Mouse (Mus musculus): ENCODE results near the gene Dscam.

GRCm38 (mm10) chr16:96556621-96557020 is 613.9 kb downstream of the Dscam start:
- TF ChIP-seq POLR2A (IDR thresholded peaks at IDR 0.05; ENCODE audit: borderline replicate concordance, control insufficient read depth, low read depth, low read length) (no peak), CTCF (IDR thresholded peaks at IDR 0.05; ENCODE audit: control insufficient read depth, insufficient read depth, low read length) (no peak)
